Mouse (Mus musculus) cortical plate, adult 2 months (tissue): ENCODE measurements around the gene Kansl3.

Experiments
- CTCF ChIP-seq: fragments of 200-500 bp; IDR thresholded peaks from 2 replicates; pipeline ENCODE4 v1.5.1; 2011; ENCODE audit warnings: mild to moderate bottlenecking, control low read depth, low read length; ENCODE audit not compliant: insufficient read depth; ENCODE audit errors: extremely low read depth
- POLR2A ChIP-seq: fragments of 200-500 bp; IDR thresholded peaks from 2 replicates; pipeline ENCODE4 v1.6.1; 2011; ENCODE audit warnings: mild to moderate bottlenecking, low read length, control low read depth; ENCODE audit not compliant: insufficient read depth; ENCODE audit errors: extremely low read depth

DNA sequence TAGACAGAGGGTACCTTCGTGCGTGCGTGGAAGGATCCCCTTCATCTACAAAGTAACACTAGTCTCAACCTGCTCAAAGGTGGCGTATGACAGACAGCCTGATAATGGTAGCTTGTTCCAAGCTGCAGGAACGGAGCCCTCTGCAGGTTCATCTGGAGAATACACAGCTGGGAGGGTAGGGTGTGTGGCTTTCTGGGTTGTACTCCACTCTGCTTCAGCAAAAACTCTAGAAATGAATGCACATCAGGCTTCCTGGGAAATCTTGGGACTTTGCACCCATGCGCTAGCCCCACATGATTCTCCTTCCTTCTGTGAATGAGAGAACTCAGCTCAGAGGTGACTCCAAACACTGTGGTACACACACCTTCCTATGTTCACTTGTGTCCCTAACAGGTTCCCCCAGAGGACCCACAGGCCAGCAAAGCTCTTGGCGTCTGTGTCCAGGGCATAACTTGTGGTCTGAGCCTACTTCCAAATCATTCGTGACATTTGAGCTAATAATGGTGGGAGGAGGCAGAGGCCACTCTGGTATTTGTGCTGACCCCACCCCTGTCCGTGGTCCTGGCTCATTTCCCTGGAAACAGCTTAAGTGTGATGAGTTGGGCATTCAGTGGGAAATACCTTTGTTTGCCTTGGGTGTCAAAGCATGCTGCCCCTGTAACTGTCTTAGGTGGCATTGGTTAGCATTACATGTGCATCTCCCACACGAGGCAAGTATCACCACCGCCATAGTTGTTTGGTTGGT, 47.0 kb downstream of the Kansl3 start:
- peak; percentile 47 for TF ChIP-seq CTCF
- TF ChIP-seq POLR2A, result no peak
